Mouse (Mus musculus) C2C12 (cell line): ENCODE measurements at regions not wholly inside any gene's neighbourhood (a gene's known extent, or its start where the extent isn't known, plus 50 kb on each side); places are given as distances from the start of the nearest gene placed in this dataset.

Source experiments
- H3K27me3 ChIP-seq: one replicate; pipeline ENCODE4 v1.6.1; 2011; ENCODE audit not compliant: control insufficient read depth, insufficient read depth, insufficient read length
- H3K36me3 ChIP-seq: one replicate; pipeline ENCODE4 v1.6.1; 2011; ENCODE audit not compliant: control insufficient read depth, insufficient read depth
- H3K4me3 ChIP-seq: one replicate; pipeline ENCODE4 v1.5.1; 2011; ENCODE audit warnings: mild to moderate bottlenecking, control low read depth; ENCODE audit not compliant: poor library complexity, insufficient read depth, severe bottlenecking
- H3K79me2 ChIP-seq: one replicate; pipeline ENCODE4 v1.6.1; 2011; ENCODE audit not compliant: control insufficient read depth, insufficient read depth
- H3K79me3 ChIP-seq: one replicate; pipeline ENCODE4 v1.6.1; 2011; ENCODE audit warnings: low read depth, control low read depth
- H3ac ChIP-seq: one replicate; pipeline ENCODE3; 2011; ENCODE audit warnings: low read depth; ENCODE audit not compliant: control insufficient read depth, insufficient read length
- CEBPB ChIP-seq: IDR thresholded peaks from one replicate; pipeline ENCODE4 v1.6.1; 2011; ENCODE audit warnings: low read depth, mild to moderate bottlenecking, control low read depth, moderate library complexity
- CTCF ChIP-seq: IDR thresholded peaks from one replicate; pipeline ENCODE4 v1.5.1; 2011; ENCODE audit not compliant: control insufficient read depth, insufficient read depth, insufficient read length
- FOSL1 ChIP-seq: IDR thresholded peaks from one replicate; pipeline ENCODE4 v1.8.0; 2011; ENCODE audit warnings: mild to moderate bottlenecking, low read length; ENCODE audit not compliant: poor library complexity, insufficient read depth, severe bottlenecking
- MAX ChIP-seq: IDR thresholded peaks from one replicate; pipeline ENCODE4 v1.6.1; 2011; ENCODE audit warnings: mild to moderate bottlenecking, control low read depth
- MYOD1 ChIP-seq: IDR thresholded peaks from one replicate; pipeline ENCODE4 v1.6.1; 2011; ENCODE audit warnings: low read depth; ENCODE audit not compliant: control insufficient read depth, insufficient read length
- MYOG ChIP-seq: IDR thresholded peaks from one replicate; pipeline ENCODE4 v1.6.1; 2011; ENCODE audit not compliant: control insufficient read depth, insufficient read length; ENCODE audit errors: extremely low read depth
- USF1 ChIP-seq: IDR thresholded peaks from one replicate; pipeline ENCODE4 v1.6.1; 2011; ENCODE audit warnings: low read depth, mild to moderate bottlenecking, control low read depth, moderate library complexity

DNA sequence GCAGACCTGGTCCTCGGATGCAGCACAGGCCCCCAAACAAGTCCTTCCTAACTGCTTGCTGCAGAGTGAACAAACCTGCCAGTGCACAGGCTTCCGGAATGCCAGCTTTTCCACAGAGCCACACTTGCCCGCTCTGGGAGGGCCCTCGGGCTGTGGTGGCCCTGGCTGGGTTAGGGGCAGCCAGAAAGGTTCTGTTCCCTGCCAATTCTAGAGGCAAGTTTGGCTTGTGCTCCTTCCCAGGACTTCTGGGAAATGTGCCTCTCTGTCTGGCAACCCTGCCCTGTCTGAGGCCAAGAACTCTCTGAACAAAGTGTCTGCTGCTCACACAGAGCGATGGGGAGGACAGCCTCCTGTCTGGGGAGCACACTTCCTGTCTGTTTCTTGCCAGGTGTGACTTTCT lies 66.4 kb downstream of the Xrcc2 start:
- Histone ChIP-seq H3ac (no peak overlapping the region), H3K36me3 (no peaks in the 10 kb centered on the region), H3K27me3 (no peaks in the 10 kb centered on the region), H3K4me3 (no peak overlapping the region), H3K79me2 (no peaks in the 10 kb centered on the region), H3K79me3 (no peaks in the 10 kb centered on the region)
- TF ChIP-seq USF1, result no peak

DNA sequence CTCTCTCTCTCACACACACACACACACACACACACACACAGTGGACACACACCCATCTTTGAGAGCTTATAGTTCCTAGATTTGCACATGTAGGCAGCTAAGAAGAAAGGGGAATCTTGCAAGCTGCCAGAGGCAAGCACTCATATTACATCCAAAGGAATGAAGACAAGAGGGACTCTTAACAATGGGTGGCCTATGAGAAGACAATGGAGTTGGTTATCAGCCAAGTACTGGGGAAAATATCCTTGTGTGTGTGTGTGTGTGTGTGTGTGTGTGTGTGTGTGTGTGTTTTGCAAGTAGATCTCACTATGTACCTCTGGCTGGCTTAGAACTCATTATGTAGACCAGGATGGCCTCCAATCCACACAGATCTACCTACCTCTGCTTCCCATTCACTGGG lies 67.5 kb downstream of the Xrcc2 start:
- no peak overlapping the region for H3K4me3 ChIP-seq
- no peaks in the 10 kb centered on the region for H3K79me2 ChIP-seq
- H3ac ChIP-seq, result no peak overlapping the region
- no peaks in the 10 kb centered on the region for H3K79me3 ChIP-seq
- no peak for TF ChIP-seq CTCF
- no peak for TF ChIP-seq MYOG
- TF ChIP-seq MYOD1, result no peak
- TF ChIP-seq FOSL1, result no peak
- TF ChIP-seq USF1, result no peak
- TF ChIP-seq CEBPB, result no peak
- TF ChIP-seq MAX, result no peak
- H3K27me3 ChIP-seq, result no peaks in the 10 kb centered on the region
- H3K36me3 ChIP-seq, result no peaks in the 10 kb centered on the region

DNA sequence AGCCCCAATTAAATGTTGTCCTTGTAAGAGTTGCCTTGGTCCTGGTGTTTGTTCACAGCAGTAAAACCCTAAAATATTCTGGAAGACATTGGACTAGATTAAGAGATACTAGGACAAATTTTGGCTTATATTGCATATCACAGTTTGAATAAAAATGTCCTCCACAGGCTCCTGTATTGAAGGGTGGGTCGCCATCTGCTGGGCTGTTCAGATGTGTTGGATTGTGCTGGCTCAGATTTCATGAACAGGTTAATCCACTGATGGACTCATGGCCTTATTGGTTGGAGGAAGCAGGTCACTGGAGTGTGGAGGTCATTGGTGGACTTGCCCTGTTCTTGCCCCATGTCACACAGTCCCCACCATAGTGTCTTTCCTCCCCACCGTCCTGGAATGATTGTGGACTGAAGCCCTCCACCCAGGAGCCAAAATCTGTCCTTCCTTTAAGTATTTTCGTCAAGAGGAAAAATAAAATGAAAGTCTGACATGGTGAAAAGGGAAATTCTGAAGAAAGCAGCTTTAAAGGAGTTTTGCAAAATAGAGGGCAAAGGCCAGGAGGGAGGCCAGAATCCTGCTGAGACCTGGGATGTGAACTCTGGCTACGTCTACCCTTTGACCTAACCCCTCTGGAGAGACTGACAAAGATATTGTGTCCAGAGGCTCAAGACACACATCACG lies 72.6 kb downstream of the Xrcc2 start:
- Histone ChIP-seq H3ac (no peak overlapping the region), H3K27me3 (no peaks in the 10 kb centered on the region), H3K79me2 (no peaks in the 10 kb centered on the region), H3K36me3 (no peaks in the 10 kb centered on the region), H3K79me3 (no peaks in the 10 kb centered on the region), H3K4me3 (no peak overlapping the region)
- TF ChIP-seq MYOG (no peak), USF1 (no peak), FOSL1 (no peak), CEBPB (no peak), MYOD1 (no peak)

DNA sequence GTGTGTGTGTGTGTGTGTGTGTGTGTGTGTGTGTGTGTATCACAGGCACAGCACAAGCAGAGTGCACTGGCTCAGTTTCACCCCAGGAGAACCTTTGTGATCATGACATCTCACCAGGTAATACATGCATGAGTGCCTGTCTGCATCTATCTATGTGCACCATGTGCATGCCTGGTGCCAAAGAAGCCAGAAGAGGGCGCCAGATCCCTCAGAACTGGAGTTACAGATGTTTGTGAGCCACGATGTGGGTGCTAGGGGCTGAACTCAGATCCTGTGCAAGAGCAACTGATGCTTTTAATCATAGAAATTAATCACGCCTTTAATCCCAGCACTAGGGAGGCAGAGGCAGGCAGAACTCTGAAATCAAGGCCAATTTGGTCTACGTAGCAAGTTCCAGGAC lies 75.9 kb downstream of the Xrcc2 start:
- no peak for TF ChIP-seq CTCF
- no peak for TF ChIP-seq USF1
- TF ChIP-seq CEBPB, result no peak
- no peak for TF ChIP-seq MAX
- no peak for TF ChIP-seq MYOD1
- TF ChIP-seq MYOG, result no peak
- TF ChIP-seq FOSL1, result no peak
- Histone ChIP-seq H3K79me3 (no peaks in the 10 kb centered on the region), H3K4me3 (no peak overlapping the region), H3K27me3 (no peaks in the 10 kb centered on the region), H3ac (no peak overlapping the region), H3K36me3 (no peaks in the 10 kb centered on the region), H3K79me2 (no peaks in the 10 kb centered on the region)

GRCm38 (mm10) chr5:25628504-25628903 lies 77.1 kb downstream of the Xrcc2 start:
- TF ChIP-seq FOSL1 (no peak), MYOG (no peak), MYOD1 (no peak), CEBPB (no peak), USF1 (no peak), CTCF (no peak), MAX (no peak)
- no peak overlapping the region for H3ac ChIP-seq
- H3K27me3 ChIP-seq, result no peaks in the 10 kb centered on the region
- no peak overlapping the region for H3K4me3 ChIP-seq
- no peaks in the 10 kb centered on the region for H3K79me3 ChIP-seq
- H3K36me3 ChIP-seq, result no peaks in the 10 kb centered on the region
- no peaks in the 10 kb centered on the region for H3K79me2 ChIP-seq

GRCm38 (mm10) chr5:25627086-25627485 lies 78.5 kb downstream of the Xrcc2 start:
- no peaks in the 10 kb centered on the region for H3K27me3 ChIP-seq
- TF ChIP-seq MYOG (no peak), USF1 (no peak), FOSL1 (no peak), CTCF (no peak), MAX (no peak), MYOD1 (no peak), CEBPB (no peak)
- H3K79me3 ChIP-seq, result no peaks in the 10 kb centered on the region
- H3K36me3 ChIP-seq, result no peaks in the 10 kb centered on the region
- H3ac ChIP-seq, result no peak overlapping the region
- H3K4me3 ChIP-seq, result no peak overlapping the region
- H3K79me2 ChIP-seq, result no peaks in the 10 kb centered on the region
